Mouse (Mus musculus) G1E (cell line): ENCODE measurements around the gene Lrrc27.

Experiments used
- CTCF ChIP-seq: IDR thresholded peaks from 2 replicates; pipeline ENCODE4 v1.5.1; 2012; ENCODE audit warnings: low read depth, low read length, inconsistent platforms, mixed read lengths
- GATA1 ChIP-seq: IDR thresholded peaks from 2 replicates; pipeline ENCODE4 v1.6.1; 2012; ENCODE audit warnings: borderline replicate concordance, low read length, inconsistent platforms, mixed read lengths
- GATA2 ChIP-seq: IDR thresholded peaks from 2 replicates; pipeline ENCODE4 v1.6.1; 2012; ENCODE audit warnings: low read depth, low read length, inconsistent platforms, borderline replicate concordance
- TAL1 ChIP-seq: conservative IDR thresholded peaks from 2 replicates; pipeline ENCODE4 v1.6.1; 2012; ENCODE audit warnings: low read depth, low read length, inconsistent platforms, mixed read lengths

DNA sequence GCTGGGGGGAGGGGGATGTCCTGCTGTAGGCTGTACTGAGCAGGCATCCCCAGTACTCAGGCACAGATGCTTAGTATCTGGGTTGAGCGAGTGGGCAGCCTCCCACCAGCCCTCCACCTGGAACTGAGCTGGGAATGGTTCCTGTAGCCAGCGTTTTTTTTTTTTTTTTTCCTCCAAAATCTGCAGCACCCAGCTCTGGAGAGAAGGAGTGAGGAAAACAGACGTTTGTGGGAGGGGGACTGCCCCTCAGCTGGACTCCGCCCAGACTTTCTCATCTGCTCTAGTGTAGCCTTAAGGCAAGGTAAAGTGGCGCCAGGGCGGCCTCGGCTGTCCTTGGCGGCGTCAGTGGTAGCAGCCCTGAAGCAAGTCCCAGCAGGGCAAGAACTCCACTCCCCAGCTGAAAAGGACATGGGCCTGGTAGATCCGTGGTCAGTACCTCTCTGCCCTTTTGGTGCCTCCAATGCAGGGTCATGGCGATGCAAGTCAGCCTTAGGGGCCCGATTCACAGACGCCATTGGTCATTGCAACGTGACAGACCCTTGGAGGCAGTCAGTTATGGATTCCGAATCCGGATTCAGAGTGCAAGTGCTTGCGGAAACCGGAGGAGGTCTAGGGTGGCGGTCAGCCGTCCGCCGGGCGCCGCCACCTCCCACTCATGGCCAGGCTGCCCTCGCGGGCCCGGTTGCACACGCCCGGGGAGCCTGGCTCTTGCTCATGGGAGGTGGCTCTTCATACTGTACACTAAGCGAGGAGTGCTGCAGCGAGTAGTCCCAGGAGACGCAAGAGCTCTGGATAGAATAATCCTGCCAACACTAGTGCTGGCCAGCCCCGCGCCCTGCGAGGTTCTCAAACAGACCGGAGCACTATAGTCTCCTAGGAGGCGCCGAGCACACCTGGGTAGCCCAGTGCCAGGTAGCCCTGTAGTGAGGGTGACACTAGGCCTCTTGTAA, 34.4 kb downstream of the Lrrc27 start:
- TF ChIP-seq CTCF, result no peak
- no peak for TF ChIP-seq TAL1
- no peak for TF ChIP-seq GATA1
- no peak for TF ChIP-seq GATA2
